Mouse (Mus musculus) brain, embryonic 14.5 days (tissue): ENCODE measurements around the gene Atp6v0e2.

Experiments
- CTCF ChIP-seq: fragments of 200-500 bp; IDR thresholded peaks from 2 replicates; pipeline ENCODE4 v1.5.1; 2012; ENCODE audit warnings: inconsistent platforms, mild to moderate bottlenecking, moderate library complexity, borderline replicate concordance; ENCODE audit not compliant: insufficient read depth, insufficient read length; ENCODE audit errors: extremely low read depth
- POLR2A ChIP-seq: fragments of 200-500 bp; IDR thresholded peaks from 2 replicates; pipeline ENCODE4 v1.6.1; 2012; ENCODE audit warnings: mild to moderate bottlenecking, inconsistent platforms, borderline replicate concordance; ENCODE audit not compliant: poor library complexity, insufficient read depth, insufficient read length, severe bottlenecking; ENCODE audit errors: extremely low read depth

- TF ChIP-seq CTCF (no peak), POLR2A (no peak)
Observed at GRCm38 (mm10) chr6:48568036-48568984, 30.9 kb downstream of the Atp6v0e2 start.
